Mouse (Mus musculus) frontal cortex, adult (tissue): ENCODE data around the gene Lct.
"Not testable (repeated sequence)": the region's sequence is repeated elsewhere in the genome, so short reads cannot be mapped to it uniquely, and the experiment has no call there.

Experiments used
- ATAC-seq: cut with Nextera tagmentation; 2 replicates; pipeline ENCODE4 v1.9.2; 2017; ENCODE audit warnings: mild to moderate bottlenecking, moderate library complexity, mixed read lengths; ENCODE audit not compliant: low TSS enrichment

Gene Lct

GRCm38 (mm10) chr1:128328218-128328617 lies at the start of gene Lct:
TSS of gene Lct (minus strand) at chr1:128328318.
- no peak for ATAC-seq

GRCm38 (mm10) chr1:128376841-128377240 lies 48.7 kb upstream of the Lct start:
- ATAC-seq: no peak

- no peak for ATAC-seq
These were observed 44.2 kb upstream of the Lct start for GRCm38 (mm10) chr1:128372143-128372860.

GRCm38 (mm10) chr1:128368732-128369441 lies 40.8 kb upstream of the Lct start:
- ATAC-seq: peak; percentile 57; the same call in 1 of the 2 replicates

GRCm38 (mm10) chr1:128360601-128361000 lies 32.5 kb upstream of the Lct start:
- ATAC-seq: peak; percentile 45; the same call in 1 of the 2 replicates

GRCm38 (mm10) chr1:128359554-128360376 lies 31.6 kb upstream of the Lct start, which contains the start of gene Mcm6:
TSS of gene Mcm6 (minus strand) at chr1:128359664.
- ATAC-seq: peak; percentile 96

GRCm38 (mm10) chr1:128358916-128359553 lies 30.9 kb upstream of the Lct start:
- ATAC-seq: no peak; the same call in 1 of the 2 replicates

GRCm38 (mm10) chr1:128358276-128358675 lies 30.2 kb upstream of the Lct start:
- no peak for ATAC-seq

GRCm38 (mm10) chr1:128357452-128357851 lies 29.3 kb upstream of the Lct start:
- no peak for ATAC-seq

- ATAC-seq: no peak
These were observed 25.0 kb upstream of the Lct start for GRCm38 (mm10) chr1:128353092-128353491.

- ATAC-seq: no peak
These were observed 16.1 kb upstream of the Lct start for GRCm38 (mm10) chr1:128344232-128344631.

GRCm38 (mm10) chr1:128337708-128338320 lies 9.7 kb upstream of the Lct start:
- no peak for ATAC-seq

- no peak for ATAC-seq
These were observed 2.2 kb upstream of the Lct start for GRCm38 (mm10) chr1:128330313-128330712.

- ATAC-seq: no peak
These were observed 953 bp downstream of the Lct start for GRCm38 (mm10) chr1:128327165-128327564.

- no peak for ATAC-seq
These were observed 3.3 kb downstream of the Lct start for GRCm38 (mm10) chr1:128324776-128325175.

GRCm38 (mm10) chr1:128323026-128323643 lies 5.0 kb downstream of the Lct start:
- ATAC-seq: no peak

- not testable (repeated sequence) for ATAC-seq
These were observed 8.9 kb downstream of the Lct start for GRCm38 (mm10) chr1:128319266-128319665.

GRCm38 (mm10) chr1:128314665-128315064 lies 13.5 kb downstream of the Lct start:
- no peak for ATAC-seq

GRCm38 (mm10) chr1:128309043-128309442 lies 19.1 kb downstream of the Lct start:
- no peak for ATAC-seq

- peak; percentile 64 for ATAC-seq
These were observed 24.2 kb downstream of the Lct start for GRCm38 (mm10) chr1:128303900-128304299.
